Mouse (Mus musculus) midbrain, embryonic 12.5 days (tissue): Measurements from ENCODE around the gene Vdr. TPM values are rescaled to one million over a fixed set of nuclear protein-coding genes. Genes with fewer than 3 reads are reported as not detected.
A peak's percentile ranks its signal among the peaks of the same experiment; 100 is the strongest.
"Not testable (repeated sequence)": the region's sequence is repeated elsewhere in the genome, so short reads cannot be mapped to it uniquely, and the experiment has no call there.

ENCODE experiments used
- ATAC-seq: fragments of 200-750 bp; cut with Nextera tagmentation; 2 replicates; pipeline ENCODE4 v1.8.0; 2017; ENCODE audit warnings: low read depth, moderate TSS enrichment, moderate library complexity; ENCODE audit not compliant: low FRiP score
- H3K27ac ChIP-seq: fragments of 300-500 bp; sonication (generic); replicated peaks from 2 replicates; pipeline ENCODE4 v1.5.1; 2016; ENCODE audit warnings: mild to moderate bottlenecking
- H3K27me3 ChIP-seq: fragments of 300-500 bp; sonication (generic); 2 replicates; pipeline ENCODE4 v1.6.1; 2016; ENCODE audit warnings: mild to moderate bottlenecking
- H3K36me3 ChIP-seq: fragments of 300-500 bp; sonication (generic); 2 replicates; pipeline ENCODE4 v1.6.1; 2016
- H3K4me1 ChIP-seq: fragments of 300-500 bp; sonication (generic); 2 replicates; pipeline ENCODE4 v1.6.1; 2016
- H3K4me2 ChIP-seq: fragments of 300-500 bp; sonication (generic); replicated peaks from 2 replicates; pipeline ENCODE4 v1.6.1; 2016; ENCODE audit warnings: mild to moderate bottlenecking, moderate library complexity
- H3K4me3 ChIP-seq: fragments of 300-500 bp; sonication (generic); 2 replicates; pipeline ENCODE4 v1.5.1; 2016; ENCODE audit warnings: mild to moderate bottlenecking
- H3K9ac ChIP-seq: fragments of 300-500 bp; sonication (generic); replicated peaks from 2 replicates; pipeline ENCODE4 v1.6.1; 2016; ENCODE audit warnings: mild to moderate bottlenecking, moderate library complexity
- H3K9me3 ChIP-seq: fragments of 300-500 bp; sonication (generic); 2 replicates; pipeline ENCODE4 v1.6.1; 2016; ENCODE audit warnings: mild to moderate bottlenecking
- WGBS: fragments of 180-500 bp; shearing (Covaris S2); methylation state at CpG from one replicate; pipeline ENCODE4 v1.1.7; 2016; 5-methylcytosine and 5-hydroxymethylcytosine counted together
- polyA plus RNA-seq: library from polyadenylated mRNA; unstranded; fragments of >200 nt; fragmentation: Nextera tagmentation; extraction: Ambion mirVana; gene quantifications from 2 replicates; pipeline ENCODE4 v1.2.1, GENCODE M21; 2016

The Vdr gene
- polyA plus RNA-seq, 1 experiment from 2014 or later = 0.24 TPM

DNA sequence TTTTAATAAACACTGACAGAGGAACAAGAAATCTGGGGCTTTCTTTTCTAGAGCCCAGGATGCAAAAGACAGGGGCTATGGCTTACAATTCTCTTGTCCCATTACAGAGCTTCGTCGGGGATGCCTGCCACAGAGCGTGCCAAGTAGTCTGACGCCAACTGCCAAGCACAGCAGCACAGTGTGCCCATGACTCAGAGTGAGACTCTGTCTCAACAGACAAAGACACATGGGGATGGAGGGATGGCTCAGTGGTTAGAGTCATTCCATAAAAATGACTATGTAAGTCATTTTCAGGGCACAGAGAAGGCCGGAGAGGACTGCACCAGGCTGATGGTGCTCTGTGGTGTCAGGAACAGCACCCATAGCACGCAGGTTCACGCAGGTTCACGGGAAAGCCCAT lies 38.3 kb downstream of the Vdr start:
- Histone ChIP-seq H3K4me3 (no peak overlapping the region), H3K9ac (no peak overlapping the region), H3K4me1 (no peaks in the 10 kb centered on the region), H3K27me3 (no peaks in the 10 kb centered on the region; the same call in 1 of the 2 replicates), H3K36me3 (no peaks in the 10 kb centered on the region), H3K4me2 (no peak overlapping the region), H3K9me3 (no peaks in the 10 kb centered on the region), H3K27ac (no peak overlapping the region)
- no peak for ATAC-seq
- WGBS = 95% methylated on average over 8 of the region's 8 CpGs

GRCm38 (mm10) chr15:97871055-97872030 lies 39.1 kb downstream of the Vdr start:
- H3K4me3 ChIP-seq = no peak overlapping the region
- no peaks in the 10 kb centered on the region for H3K9me3 ChIP-seq
- H3K4me1 ChIP-seq = no peaks in the 10 kb centered on the region
- H3K27ac ChIP-seq = no peak overlapping the region
- no peaks in the 10 kb centered on the region; the same call in 1 of the 2 replicates for H3K27me3 ChIP-seq
- 81% methylated on average over 19 of the region's 19 CpGs for WGBS
- no peak overlapping the region for H3K4me2 ChIP-seq
- no peaks in the 10 kb centered on the region for H3K36me3 ChIP-seq
- no peak overlapping the region for H3K9ac ChIP-seq
- ATAC-seq = no peak

GRCm38 (mm10) chr15:97870116-97870515 lies 40.3 kb downstream of the Vdr start:
- H3K4me2 ChIP-seq, H3K4me3 ChIP-seq, H3K4me1 ChIP-seq, H3K9ac ChIP-seq, H3K27ac ChIP-seq, ATAC-seq, H3K9me3 ChIP-seq, H3K36me3 ChIP-seq, H3K27me3 ChIP-seq: not testable (repeated sequence)
- WGBS = 89% methylated on average over 4 of the region's 4 CpGs

DNA sequence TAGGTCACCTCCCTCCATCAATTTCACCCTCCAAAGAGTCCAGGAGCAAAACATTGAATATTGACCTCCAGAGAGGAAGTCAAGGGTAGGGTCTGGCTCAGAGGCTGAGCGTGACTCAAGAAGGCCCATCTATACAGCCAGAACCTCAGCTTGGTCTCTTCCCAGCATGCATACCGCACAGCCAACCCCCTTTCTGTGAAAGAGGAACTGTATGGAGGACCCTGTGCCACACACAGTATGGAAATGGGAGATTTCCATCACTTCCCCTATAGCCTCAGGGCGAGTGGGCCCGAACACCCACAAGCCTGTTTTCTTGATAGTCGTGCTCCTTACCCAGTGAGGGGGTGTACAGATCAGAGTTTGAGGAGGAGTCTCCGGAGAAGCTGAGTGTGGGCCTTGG lies 41.4 kb downstream of the Vdr start:
- Histone ChIP-seq H3K27ac (no peak overlapping the region), H3K4me3 (no peak overlapping the region), H3K27me3 (no peaks in the 10 kb centered on the region), H3K9me3 (no peaks in the 10 kb centered on the region), H3K4me2 (no peak overlapping the region), H3K36me3 (no peaks in the 10 kb centered on the region), H3K9ac (no peak overlapping the region), H3K4me1 (no peaks in the 10 kb centered on the region)
- ATAC-seq = no peak
- WGBS = 89% methylated on average over 6 of the region's 6 CpGs

DNA sequence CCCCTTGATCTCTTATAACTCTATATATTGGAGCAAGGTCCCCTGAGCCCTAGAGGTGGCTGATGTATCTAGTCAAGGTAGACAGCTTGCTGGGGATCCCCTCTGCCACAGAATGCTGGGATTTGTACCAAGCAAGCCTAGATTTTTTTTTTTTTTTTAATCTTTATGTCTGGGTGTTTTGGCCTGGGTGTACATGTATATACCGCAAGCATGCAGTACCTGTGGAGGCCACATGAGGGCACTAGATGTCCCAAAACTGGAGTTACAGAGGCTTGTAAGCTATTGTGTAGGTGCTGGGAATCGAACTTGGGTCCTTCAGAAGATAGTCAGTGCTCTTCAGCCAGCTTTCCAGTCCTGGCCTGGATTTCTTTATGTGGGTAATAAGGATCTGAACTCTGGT lies 44.4 kb downstream of the Vdr start:
- no peak for ATAC-seq
- Histone ChIP-seq H3K4me2 (no peak overlapping the region), H3K4me1 (peaks cover 11% of the 10 kb centered on the region; the same call in 1 of the 2 replicates), H3K36me3 (no peaks in the 10 kb centered on the region), H3K27me3 (no peaks in the 10 kb centered on the region), H3K4me3 (no peak overlapping the region), H3K9me3 (no peaks in the 10 kb centered on the region), H3K27ac (no peak overlapping the region), H3K9ac (no peak overlapping the region)
- WGBS = 91% methylated on average over 2 of the region's 2 CpGs

GRCm38 (mm10) chr15:97865175-97865574 lies 45.3 kb downstream of the Vdr start:
- Histone ChIP-seq H3K4me2 (no peak overlapping the region), H3K4me1 (peaks cover 11% of the 10 kb centered on the region; the same call in 1 of the 2 replicates), H3K27me3 (no peaks in the 10 kb centered on the region), H3K9me3 (no peaks in the 10 kb centered on the region), H3K4me3 (no peak overlapping the region), H3K36me3 (no peaks in the 10 kb centered on the region), H3K9ac (no peak overlapping the region), H3K27ac (no peak overlapping the region)
- ATAC-seq = no peak
- 76% methylated on average over 6 of the region's 6 CpGs for WGBS

- no peaks in the 10 kb centered on the region for H3K36me3 ChIP-seq
- no peak overlapping the region for H3K4me2 ChIP-seq
- H3K9me3 ChIP-seq = no peaks in the 10 kb centered on the region
- 81% methylated on average over 8 of the region's 8 CpGs for WGBS
- no peaks in the 10 kb centered on the region for H3K27me3 ChIP-seq
- H3K9ac ChIP-seq = no peak overlapping the region
- H3K27ac ChIP-seq = no peak overlapping the region
- H3K4me3 ChIP-seq = no peak overlapping the region
- ATAC-seq = no peak
- peaks cover 11% of the 10 kb centered on the region; the same call in 1 of the 2 replicates for H3K4me1 ChIP-seq
These were observed 45.9 kb downstream of the Vdr start for GRCm38 (mm10) chr15:97864361-97865045.

- Histone ChIP-seq H3K4me2 (no peak overlapping the region), H3K4me3 (no peak overlapping the region), H3K9me3 (no peaks in the 10 kb centered on the region), H3K9ac (no peak overlapping the region), H3K27me3 (no peaks in the 10 kb centered on the region), H3K27ac (no peak overlapping the region), H3K4me1 (peaks cover 11% of the 10 kb centered on the region; the same call in 1 of the 2 replicates), H3K36me3 (no peaks in the 10 kb centered on the region)
- WGBS = 77% methylated on average over 18 of the region's 18 CpGs
- ATAC-seq = no peak
These were observed 46.9 kb downstream of the Vdr start for GRCm38 (mm10) chr15:97863494-97863881.

DNA sequence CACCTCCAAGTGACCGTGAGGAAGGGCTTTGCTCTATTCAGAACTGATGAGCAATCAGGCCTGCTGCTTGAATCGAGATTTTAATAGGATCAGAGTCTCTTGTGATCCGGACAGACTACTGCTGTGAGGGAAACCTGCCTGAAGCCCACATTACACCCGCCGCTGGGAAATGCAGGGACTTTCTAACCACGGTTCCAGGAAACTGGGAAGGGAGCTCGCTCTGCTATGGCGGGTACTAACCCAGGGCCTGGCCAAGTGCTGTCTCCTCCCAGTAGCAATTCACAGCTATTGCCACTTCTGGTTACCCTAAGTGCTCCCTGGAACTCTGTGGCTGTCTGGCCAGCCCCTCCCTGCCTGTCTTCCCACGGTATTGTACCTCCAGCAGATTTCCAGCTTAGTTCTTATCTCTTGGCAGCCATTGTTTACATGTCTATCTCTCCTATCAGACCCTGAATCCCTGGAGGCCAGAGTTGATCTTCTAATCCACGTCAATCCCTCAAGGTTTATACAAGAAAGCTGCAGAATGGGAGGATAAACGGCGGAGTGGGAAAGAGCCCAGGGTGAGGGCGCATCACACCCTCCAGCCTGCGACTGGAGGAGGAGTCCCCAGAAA lies 47.4 kb downstream of the Vdr start:
- no peak for ATAC-seq
- no peak overlapping the region for H3K9ac ChIP-seq
- H3K4me1 ChIP-seq = peaks cover 11% of the 10 kb centered on the region; the same call in 1 of the 2 replicates
- no peak overlapping the region for H3K4me3 ChIP-seq
- no peaks in the 10 kb centered on the region for H3K36me3 ChIP-seq
- peak overlapping the region; percentile 46; the same call in 1 of the 2 replicates for H3K27ac ChIP-seq
- no peaks in the 10 kb centered on the region for H3K27me3 ChIP-seq
- 24% methylated on average over 14 of the region's 14 CpGs for WGBS
- H3K9me3 ChIP-seq = no peaks in the 10 kb centered on the region
- no peak overlapping the region for H3K4me2 ChIP-seq

DNA sequence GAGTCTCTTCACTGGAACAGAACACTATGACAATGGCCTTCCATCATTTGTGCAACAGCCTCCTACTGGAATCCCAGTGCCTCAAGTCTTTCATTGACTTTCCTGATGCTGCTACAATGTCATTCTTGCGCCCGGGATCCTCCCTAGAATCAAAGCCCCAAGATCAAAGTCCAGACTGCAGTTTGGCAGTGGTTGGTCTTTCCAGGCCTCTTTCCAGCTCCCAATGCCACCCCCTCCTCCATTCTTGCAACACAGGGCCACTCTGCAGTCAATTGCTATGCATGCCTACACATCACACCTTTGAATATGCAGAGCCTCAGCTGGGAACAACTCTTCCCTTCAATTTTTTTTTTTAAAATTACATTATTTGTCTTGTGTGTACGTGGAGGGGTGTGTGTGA lies 50.1 kb downstream of the Vdr start:
- Histone ChIP-seq H3K4me1 (peaks cover 11% of the 10 kb centered on the region; the same call in 1 of the 2 replicates), H3K4me2 (no peak overlapping the region), H3K9me3 (no peaks in the 10 kb centered on the region), H3K9ac (no peak overlapping the region), H3K27me3 (no peaks in the 10 kb centered on the region), H3K4me3 (no peak overlapping the region), H3K36me3 (no peaks in the 10 kb centered on the region), H3K27ac (no peak overlapping the region)
- 87% methylated on average over 3 of the region's 3 CpGs for WGBS
- ATAC-seq = no peak

DNA sequence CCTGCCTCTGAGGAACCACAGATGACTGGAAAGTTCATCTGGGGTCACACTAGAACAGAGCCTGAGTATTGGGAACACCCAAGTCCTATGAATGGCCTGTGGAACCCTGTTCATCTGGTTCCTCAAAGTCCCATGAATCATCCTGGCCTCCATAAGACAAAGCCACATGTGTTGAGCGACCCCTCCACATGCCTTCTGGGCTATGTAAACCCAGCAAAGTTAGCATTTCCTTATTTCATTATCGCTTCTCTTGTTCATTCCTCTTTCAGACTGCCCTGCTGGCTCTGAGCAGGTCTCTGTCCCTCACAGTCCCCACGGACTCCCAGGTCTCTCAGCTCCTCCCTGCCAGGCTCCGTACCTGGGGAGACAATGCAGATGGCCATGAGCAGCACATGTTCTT lies 52.0 kb downstream of the Vdr start:
- Histone ChIP-seq H3K9ac (no peak overlapping the region), H3K4me1 (peaks cover 9% of the 10 kb centered on the region; the same call in 1 of the 2 replicates), H3K9me3 (no peaks in the 10 kb centered on the region), H3K4me3 (no peak overlapping the region), H3K36me3 (no peaks in the 10 kb centered on the region), H3K27ac (no peak overlapping the region), H3K4me2 (no peak overlapping the region), H3K27me3 (no peaks in the 10 kb centered on the region)
- no peak for ATAC-seq
- WGBS = 83% methylated on average over 4 of the region's 4 CpGs

DNA sequence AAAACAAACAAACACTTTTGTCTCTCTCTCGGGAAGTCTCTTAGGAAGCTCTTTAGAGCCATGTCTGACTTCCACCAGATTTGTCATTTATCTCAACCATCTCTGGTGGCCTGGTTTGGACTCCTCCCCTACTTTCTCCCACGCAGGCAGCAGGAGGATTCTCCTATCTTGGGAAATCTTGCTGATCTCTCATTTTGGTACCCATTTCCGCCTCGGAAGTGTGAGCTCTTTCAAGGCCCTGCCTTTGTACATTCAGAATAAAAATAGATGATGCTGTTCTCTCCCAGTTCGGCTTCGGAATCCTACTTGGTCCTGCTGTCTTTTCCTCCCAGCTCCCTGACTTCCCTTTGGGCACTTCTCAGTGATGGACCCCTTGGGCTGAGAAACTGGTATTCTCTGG lies 55.9 kb downstream of the Vdr start:
- Histone ChIP-seq H3K36me3 (no peaks in the 10 kb centered on the region), H3K4me1 (no peaks in the 10 kb centered on the region), H3K9me3 (no peaks in the 10 kb centered on the region), H3K27me3 (no peaks in the 10 kb centered on the region), H3K4me2 (no peak overlapping the region), H3K27ac (no peak overlapping the region), H3K4me3 (no peak overlapping the region), H3K9ac (no peak overlapping the region)
- 75% methylated on average over 6 of the region's 6 CpGs for WGBS
- no peak for ATAC-seq
